ENCODE assay signal across 15 mouse cellular contexts in the genomic region with DNA sequence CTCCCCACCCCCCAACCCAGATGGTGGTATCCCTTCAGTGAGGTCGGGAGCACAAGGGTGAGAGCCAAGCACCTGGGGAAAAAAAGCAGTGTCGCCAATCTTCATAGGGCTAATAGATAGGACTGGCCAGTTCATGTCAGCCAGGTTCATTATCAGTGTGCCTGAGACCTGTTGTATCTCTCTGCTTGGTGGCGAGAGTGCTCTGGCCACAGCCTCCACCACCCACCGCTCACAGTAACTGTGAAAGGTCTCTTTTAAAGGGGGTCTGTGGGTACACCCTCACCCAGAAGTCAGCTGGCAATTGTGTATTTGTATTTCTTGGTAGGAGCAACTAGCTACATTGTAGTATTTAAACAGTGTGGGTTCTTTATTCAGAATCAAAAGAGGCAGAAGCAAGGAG. TPM values are rescaled to one million over a fixed set of nuclear protein-coding genes. Genes with fewer than 3 reads are reported as not detected.
DNase-seq lines count a peak whose midpoint lies in the region; ATAC-seq and TF ChIP-seq lines count a peak whose summit lies in the region.
"Had no signal": no experiment of that assay in that cellular context is flagged by ENCODE, and none has a peak within 500 bp of the region (broad histone marks: within the 10 kb centered on the region; RNA-seq: fewer than 3 reads in every experiment).

No protein-coding gene starts in this region.

- ATAC-seq in liver, postnatal 0 days = no peak
- ATAC-seq in forebrain, embryonic 14.5 days = 0 out of 2 replicates have a peak, but pooled peaks have one; percentile 32
- ATAC-seq in hindbrain, embryonic 14.5 days (ENCODE audit: low FRiP score) = peak; percentile 27; the same call in 1 of the 2 replicates
- ATAC-seq in monocyte, adult 5-6 weeks (replicated peaks; ENCODE audit: insufficient number of reproducible peaks, low FRiP score, low TSS enrichment, poor library complexity, severe bottlenecking) = no peak
- ATAC-seq: inflammation-experienced regulatory T-cells, adult 6 months had no signal

- H3K9ac ChIP-seq in liver, adult 2 months (ENCODE audit: low read depth, low read length) = no peak overlapping the region
- no peak overlapping the region for H3K9ac ChIP-seq in liver, postnatal 0 days (replicated peaks)
- H3K9ac ChIP-seq in forebrain, embryonic 14.5 days (ENCODE audit: low read length) = no peak overlapping the region
- no peak overlapping the region for H3K9ac ChIP-seq in hindbrain, embryonic 14.5 days
- H3K9ac ChIP-seq: kidney, embryonic 15.5 days had no signal

- H3K27ac ChIP-seq in liver, adult 2 months (replicated peaks; ENCODE audit: insufficient read depth, low read depth, low read length) = no peak overlapping the region
- H3K27ac ChIP-seq in liver, postnatal 0 days (ENCODE audit: low read depth) = no peak overlapping the region
- H3K27ac ChIP-seq in forebrain, embryonic 14.5 days (ENCODE audit: low read depth, low read length) = no peak overlapping the region
- H3K27ac ChIP-seq in hindbrain, embryonic 14.5 days = peak overlapping the region; percentile 52; the same call in 1 of the 2 replicates
- H3K27ac ChIP-seq: kidney, embryonic 15.5 days had no signal

- H3K4me1 ChIP-seq in liver, adult 2 months (ENCODE audit: control insufficient read depth, insufficient read depth, low read length) = peaks cover 2% of the 10 kb centered on the region
- peaks cover 7% of the 10 kb centered on the region; the same call in 1 of the 2 replicates for H3K4me1 ChIP-seq in liver, postnatal 0 days (ENCODE audit: insufficient read depth)
- H3K4me1 ChIP-seq in forebrain, embryonic 14.5 days (ENCODE audit: control insufficient read depth, insufficient read depth, low read length) = peaks cover 17% of the 10 kb centered on the region
- H3K4me1 ChIP-seq in hindbrain, embryonic 14.5 days (replicated peaks; ENCODE audit: control insufficient read depth, insufficient read depth, low read length) = peaks cover 12% of the 10 kb centered on the region
- H3K4me1 ChIP-seq: megakaryocyte, embryonic 14.5 days had no signal

- 47% methylated on average over 4 of the region's 4 CpGs for WGBS in liver, adult 2 months
- 45% methylated on average over 4 of the region's 4 CpGs for WGBS in liver, postnatal 0 days (ENCODE audit: insufficient replicate concordance)
- WGBS in forebrain, embryonic 14.5 days = 7% methylated on average over 4 of the region's 4 CpGs
- 12% methylated on average over 4 of the region's 4 CpGs for WGBS in hindbrain, embryonic 14.5 days

- no peaks in the 10 kb centered on the region for H3K9me3 ChIP-seq in liver, postnatal 0 days (ENCODE audit: low read length)
- no peaks in the 10 kb centered on the region for H3K9me3 ChIP-seq in forebrain, embryonic 14.5 days (replicated peaks; ENCODE audit: control insufficient read depth, low read length)
- no peaks in the 10 kb centered on the region for H3K9me3 ChIP-seq in hindbrain, embryonic 14.5 days (ENCODE audit: control insufficient read depth, low read length)
- H3K9me3 ChIP-seq: kidney, embryonic 15.5 days had no signal

- no peak overlapping the region for H3K4me2 ChIP-seq in liver, postnatal 0 days (ENCODE audit: low read depth, low read length)
- no peak overlapping the region for H3K4me2 ChIP-seq in forebrain, embryonic 14.5 days (ENCODE audit: low read length)
- no peak overlapping the region for H3K4me2 ChIP-seq in hindbrain, embryonic 14.5 days (replicated peaks)
- H3K4me2 ChIP-seq: kidney, embryonic 15.5 days had no signal

- no peak overlapping the region for H3K4me3 ChIP-seq in liver, adult 2 months (ENCODE audit: insufficient read depth, low read depth, low read length)
- no peak overlapping the region for H3K4me3 ChIP-seq in liver, postnatal 0 days (ENCODE audit: low read depth, low read length)
- no peak overlapping the region for H3K4me3 ChIP-seq in forebrain, embryonic 14.5 days (ENCODE audit: low read depth, low read length)
- H3K4me3 ChIP-seq in hindbrain, embryonic 14.5 days (replicated peaks; ENCODE audit: low read length) = no peak overlapping the region
- H3K4me3 ChIP-seq: kidney, embryonic 15.5 days; megakaryocyte, embryonic 14.5 days had no signal

- no peaks in the 10 kb centered on the region for H3K27me3 ChIP-seq in liver, adult 2 months (ENCODE audit: control insufficient read depth, insufficient read depth, low read length)
- peaks cover 3% of the 10 kb centered on the region; the same call in 1 of the 2 replicates for H3K27me3 ChIP-seq in liver, postnatal 0 days (ENCODE audit: insufficient read depth, low read length)
- H3K27me3 ChIP-seq in forebrain, embryonic 14.5 days (replicated peaks; ENCODE audit: control insufficient read depth, insufficient read depth, low read length) = peaks cover 11% of the 10 kb centered on the region
- H3K27me3 ChIP-seq in hindbrain, embryonic 14.5 days (ENCODE audit: control insufficient read depth, insufficient read depth, low read length) = 0 out of 2 replicates have a peak, but pooled peaks cover 3% of the 10 kb centered on the region

- peaks cover 4% of the 10 kb centered on the region; the same call in 1 of the 2 replicates for H3K79me2 ChIP-seq in liver, adult 2 months (ENCODE audit: control insufficient read depth, insufficient read depth, low read length)

- H3K36me3 ChIP-seq in liver, adult 2 months (ENCODE audit: control insufficient read depth, insufficient read depth, low read length) = no peaks in the 10 kb centered on the region
- no peaks in the 10 kb centered on the region for H3K36me3 ChIP-seq in liver, postnatal 0 days (replicated peaks; ENCODE audit: insufficient read depth, low read length)
- H3K36me3 ChIP-seq in forebrain, embryonic 14.5 days (ENCODE audit: control insufficient read depth, insufficient read depth, low read length) = no peaks in the 10 kb centered on the region
- no peaks in the 10 kb centered on the region for H3K36me3 ChIP-seq in hindbrain, embryonic 14.5 days (replicated peaks; ENCODE audit: control insufficient read depth, insufficient read depth)
- H3K36me3 ChIP-seq: kidney, embryonic 15.5 days had no signal

- TF ChIP-seq POLR2A in liver, adult 2 months (IDR thresholded peaks at IDR 0.05; ENCODE audit: extremely low read depth, insufficient read depth, low read length) = no peak

- TF ChIP-seq EP300 in liver, postnatal 0 days (IDR thresholded peaks at IDR 0.05; ENCODE audit: low read depth) = no peak

- no peak for TF ChIP-seq CTCF in liver, adult 2 months (IDR thresholded peaks at IDR 0.05; ENCODE audit: low read depth, low read length)
- TF ChIP-seq CTCF in liver, postnatal 0 days (IDR thresholded peaks at IDR 0.05; ENCODE audit: low read depth) = no peak

- DNase-seq in liver, adult 2 months (ENCODE audit: extremely low read depth, low read depth, low spot score) = peak; percentile 39
- no peak for DNase-seq in liver, postnatal 0 days
- DNase-seq in forebrain, embryonic 14.5 days (ENCODE audit: low spot score) = peak; percentile 10
- no peak for DNase-seq in hindbrain, embryonic 14.5 days (ENCODE audit: low spot score)
- peak; percentile 30 for DNase-seq in testis, postnatal 10 days (ENCODE audit: low spot score)
- DNase-seq in embryo, embryonic 10.5 days (ENCODE audit: low spot score) = no peak
- DNase-seq: adrenal gland, postnatal 36 days; liver; right cerebral cortex, postnatal 25 days; thymus, adult 18-20 months had no signal

RNA-seq across cellular contexts. Expression of gene Plce1, which starts 6.6 kb away (rescaled TPM):
- 8.6 and 8.9 TPM in 2 replicates for total RNA-seq in liver, adult 2 months (2014; rRNA removed)
- polyA plus RNA-seq in liver, adult 2 months (2012; rRNA removed) = 1.7 and 1.9 TPM in 2 replicates
- polyA plus RNA-seq in liver, postnatal 0 days (2015; fragmentation: Nextera tagmentation; extraction: Ambion mirVana) = 0.60 and 0.77 TPM in 2 replicates
- polyA plus RNA-seq in forebrain, embryonic 14.5 days (2014; fragmentation: Nextera tagmentation; extraction: Ambion mirVana) = 3.4 and 5.1 TPM in 2 replicates
- polyA plus RNA-seq in hindbrain, embryonic 14.5 days (2014; fragmentation: Nextera tagmentation; extraction: Ambion mirVana) = 4.3 and 4.7 TPM in 2 replicates
- total RNA-seq in monocyte, adult 5-6 weeks (2017) = 0.10 TPM in 1 of 3 replicates, not detected in the others
- total RNA-seq: neutrophil, adult 5-6 weeks had no signal

Comparison
In these comparisons a context has a peak if more than half of its experiments do, and no peak if none do; other contexts are left out.
1. DNase-seq: peak in liver, adult 2 months (single experiment), forebrain, embryonic 14.5 days (single experiment) and testis, postnatal 10 days (single experiment); none in liver, postnatal 0 days (single experiment), hindbrain, embryonic 14.5 days (single experiment) and embryo, embryonic 10.5 days (single experiment).
2. ATAC-seq: peak in forebrain, embryonic 14.5 days (single experiment) and hindbrain, embryonic 14.5 days (single experiment); none in liver, postnatal 0 days (single experiment) and monocyte, adult 5-6 weeks (single experiment).